Mouse (Mus musculus) Muller cell, postnatal 12 days (primary cell): ENCODE results near the gene Slc37a4.
"Not testable (repeated sequence)": the region's sequence is repeated elsewhere in the genome, so short reads cannot be mapped to it uniquely, and the experiment has no call there.

Experiments used
- DNase-seq: peaks from one replicate; pipeline ENCODE4 v3.0.0-alpha.2; 2015; ENCODE audit errors: inconsistent ontology term

The Slc37a4 gene

GRCm38 (mm10) chr9:44398551-44398950 lies 1.9 kb downstream of the Slc37a4 start:
- no peak for DNase-seq

- DNase-seq: no peak
Observed at GRCm38 (mm10) chr9:44399114-44399794, 2.6 kb downstream of the Slc37a4 start.

GRCm38 (mm10) chr9:44399795-44400114 lies 3.1 kb downstream of the Slc37a4 start:
- DNase-seq: no peak

GRCm38 (mm10) chr9:44401081-44401480 lies 4.4 kb downstream of the Slc37a4 start:
- no peak for DNase-seq

- no peak for DNase-seq
Observed at GRCm38 (mm10) chr9:44405011-44405410, 8.4 kb downstream of the Slc37a4 start.

- peak; percentile 98 for DNase-seq
Observed at GRCm38 (mm10) chr9:44406906-44407751, 10.5 kb downstream of the Slc37a4 start, which contains the start of the genes Rps25 and Trappc4. Gene Rps25, plus strand, starts transcription at chr9:44407139. Gene Trappc4, minus strand, starts transcription at chr9:44407600.

GRCm38 (mm10) chr9:44407752-44408097 lies 11.1 kb downstream of the Slc37a4 start:
- no peak for DNase-seq

- DNase-seq: not testable (repeated sequence)
Observed at GRCm38 (mm10) chr9:44408693-44409092, 12.0 kb downstream of the Slc37a4 start.

GRCm38 (mm10) chr9:44410647-44411336 lies 14.1 kb downstream of the Slc37a4 start:
- DNase-seq: no peak

- no peak for DNase-seq
Observed at GRCm38 (mm10) chr9:44411601-44412130, 15.0 kb downstream of the Slc37a4 start.

- DNase-seq: no peak
Observed at GRCm38 (mm10) chr9:44412306-44412705, 15.7 kb downstream of the Slc37a4 start.

- DNase-seq: no peak
Observed at GRCm38 (mm10) chr9:44412781-44413180, 16.1 kb downstream of the Slc37a4 start.

GRCm38 (mm10) chr9:44417156-44417891 lies 20.7 kb downstream of the Slc37a4 start:
- DNase-seq: no peak

- peak; percentile 97 for DNase-seq
Observed at GRCm38 (mm10) chr9:44417892-44418363, 21.3 kb downstream of the Slc37a4 start.

GRCm38 (mm10) chr9:44418519-44419385 lies 22.1 kb downstream of the Slc37a4 start, which contains the start of gene Ccdc84:
Gene Ccdc84, minus strand, starts transcription at chr9:44418569.
- no peak for DNase-seq

GRCm38 (mm10) chr9:44419730-44420129 lies 23.1 kb downstream of the Slc37a4 start:
- DNase-seq: not testable (repeated sequence)

- no peak for DNase-seq
Observed at GRCm38 (mm10) chr9:44420280-44420898, 23.7 kb downstream of the Slc37a4 start.

GRCm38 (mm10) chr9:44423576-44423975 lies 26.9 kb downstream of the Slc37a4 start:
- no peak for DNase-seq

GRCm38 (mm10) chr9:44432577-44433185 lies 36.0 kb downstream of the Slc37a4 start:
- DNase-seq: no peak
